Mouse (Mus musculus) erythroblast, embryonic 14.5 days (primary cell): ENCODE results near the gene Pfkfb2. TPM values are rescaled to one million over a fixed set of nuclear protein-coding genes. Genes with fewer than 3 reads are reported as not detected.

Source experiments
- H3K27me3 ChIP-seq: 2 replicates; pipeline ENCODE4 v1.6.1; 2012; ENCODE audit warnings: inconsistent platforms; ENCODE audit not compliant: control insufficient read depth
- H3K36me3 ChIP-seq: 2 replicates; pipeline ENCODE4 v1.6.1; 2012; ENCODE audit warnings: mild to moderate bottlenecking, inconsistent platforms; ENCODE audit not compliant: control insufficient read depth
- H3K4me1 ChIP-seq: 2 replicates; pipeline ENCODE4 v1.6.1; 2012; ENCODE audit warnings: inconsistent platforms; ENCODE audit not compliant: control insufficient read depth
- H3K4me3 ChIP-seq: replicated peaks from 2 replicates; pipeline ENCODE3; 2012; ENCODE audit warnings: moderate library complexity, mild to moderate bottlenecking, inconsistent platforms
- H3K9me3 ChIP-seq: 2 replicates; pipeline ENCODE4 v1.6.1; 2012; ENCODE audit warnings: low read length, inconsistent platforms, mixed read lengths; ENCODE audit not compliant: control insufficient read depth
- GATA1 ChIP-seq: IDR thresholded peaks from 2 replicates; pipeline ENCODE4 v1.6.1; 2012; ENCODE audit warnings: low read length, inconsistent platforms, mixed read lengths
- TAL1 ChIP-seq: IDR thresholded peaks from 3 replicates; pipeline ENCODE4 v1.6.1; 2012; ENCODE audit warnings: low read length, inconsistent platforms, mixed read lengths
- polyA plus RNA-seq: library from polyadenylated mRNA; stranded (reverse); fragments of >175 nt; gene quantifications from 2 replicates; pipeline ENCODE4 v1.2.3, GENCODE M21; 2012

The Pfkfb2 gene
- polyA plus RNA-seq, 1 experiment: 0.32 TPM

- H3K9me3 ChIP-seq: no peaks in the 10 kb centered on the region
- H3K4me3 ChIP-seq: peak overlapping the region; percentile 74
- H3K27me3 ChIP-seq: no peaks in the 10 kb centered on the region
- H3K36me3 ChIP-seq: peaks cover 99% of the 10 kb centered on the region
- peaks cover 100% of the 10 kb centered on the region for H3K4me1 ChIP-seq
- TF ChIP-seq GATA1 (peak; percentile 99), TAL1 (peak; percentile 90)
These were observed 12.0 kb upstream of the Pfkfb2 start for GRCm38 (mm10) chr1:130740781-130741720.

DNA sequence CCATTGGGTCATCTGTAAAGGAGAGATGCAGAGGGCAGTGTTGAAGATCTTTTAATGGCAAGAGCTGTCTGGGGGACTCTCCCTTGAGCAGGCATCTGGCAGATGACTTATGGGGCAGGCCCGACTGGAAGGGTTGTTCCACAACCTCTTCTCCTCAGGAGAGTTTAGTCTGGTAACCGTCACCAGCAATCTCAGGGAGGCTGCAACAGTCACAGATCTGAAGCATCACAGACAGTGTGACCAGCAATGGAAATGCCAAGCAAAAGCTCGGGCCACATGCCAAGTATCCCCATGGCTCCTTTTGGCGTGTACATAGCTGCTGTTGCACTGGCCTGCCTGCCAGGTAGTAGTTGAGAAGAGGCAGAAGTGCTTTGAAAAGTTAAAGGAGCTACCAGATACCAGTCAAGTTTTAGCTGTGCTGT, 11.2 kb upstream of the Pfkfb2 start:
- TF ChIP-seq GATA1 (no peak), TAL1 (no peak)
- Histone ChIP-seq H3K4me3 (peak overlapping the region; percentile 74), H3K27me3 (no peaks in the 10 kb centered on the region), H3K36me3 (peaks cover 99% of the 10 kb centered on the region), H3K9me3 (no peaks in the 10 kb centered on the region), H3K4me1 (peaks cover 100% of the 10 kb centered on the region)

GRCm38 (mm10) chr1:130739636-130740035, 10.6 kb upstream of the Pfkfb2 start:
- Histone ChIP-seq H3K36me3 (peaks cover 99% of the 10 kb centered on the region), H3K4me1 (peaks cover 100% of the 10 kb centered on the region), H3K27me3 (no peaks in the 10 kb centered on the region), H3K4me3 (peak overlapping the region; percentile 74), H3K9me3 (no peaks in the 10 kb centered on the region)
- TF ChIP-seq TAL1 (no peak), GATA1 (no peak; the same call in 1 of the 2 replicates)

- Histone ChIP-seq H3K36me3 (peaks cover 99% of the 10 kb centered on the region), H3K4me3 (peak overlapping the region; percentile 37)
These were observed 9.6 kb upstream of the Pfkfb2 start for GRCm38 (mm10) chr1:130738551-130739106.

DNA sequence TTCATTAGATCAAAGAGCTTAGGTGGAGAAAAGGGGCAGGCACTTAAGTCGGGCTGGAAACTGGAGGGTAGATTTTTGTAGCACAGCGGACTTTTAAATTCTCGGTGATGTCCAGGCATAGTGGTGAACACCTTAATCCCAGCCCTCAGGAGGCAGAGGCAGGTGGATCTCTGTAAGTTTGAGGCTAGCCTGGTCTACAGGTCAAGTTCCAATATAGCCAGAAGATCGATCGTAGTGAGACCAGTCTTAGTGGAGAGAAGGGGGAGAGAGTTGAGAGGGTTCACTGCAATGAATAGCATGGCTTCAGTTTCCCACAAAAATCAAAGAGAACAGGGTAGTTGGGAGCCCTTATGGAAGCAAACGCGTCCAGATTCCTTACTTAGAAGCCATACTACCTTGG, 8.9 kb upstream of the Pfkfb2 start:
- Histone ChIP-seq H3K36me3 (peaks cover 97% of the 10 kb centered on the region), H3K9me3 (no peaks in the 10 kb centered on the region), H3K27me3 (no peaks in the 10 kb centered on the region), H3K4me1 (peaks cover 100% of the 10 kb centered on the region), H3K4me3 (peak overlapping the region; percentile 37)
- TF ChIP-seq GATA1: no peak
- no peak for TF ChIP-seq TAL1

More at GRCm38 (mm10) chr1:130738551-130739106, 9.6 kb upstream of the Pfkfb2 start:
- no peaks in the 10 kb centered on the region for H3K27me3 ChIP-seq
- no peaks in the 10 kb centered on the region for H3K9me3 ChIP-seq
- H3K4me1 ChIP-seq: peaks cover 100% of the 10 kb centered on the region
- TF ChIP-seq GATA1: no peak
- TF ChIP-seq TAL1: no peak

GRCm38 (mm10) chr1:130737411-130737881, 8.4 kb upstream of the Pfkfb2 start:
- TF ChIP-seq TAL1: no peak
- TF ChIP-seq GATA1: no peak
- peaks cover 92% of the 10 kb centered on the region for H3K36me3 ChIP-seq
- no peaks in the 10 kb centered on the region for H3K9me3 ChIP-seq
- peak overlapping the region; percentile 32 for H3K4me3 ChIP-seq
- no peaks in the 10 kb centered on the region for H3K27me3 ChIP-seq
- peaks cover 99% of the 10 kb centered on the region for H3K4me1 ChIP-seq

DNA sequence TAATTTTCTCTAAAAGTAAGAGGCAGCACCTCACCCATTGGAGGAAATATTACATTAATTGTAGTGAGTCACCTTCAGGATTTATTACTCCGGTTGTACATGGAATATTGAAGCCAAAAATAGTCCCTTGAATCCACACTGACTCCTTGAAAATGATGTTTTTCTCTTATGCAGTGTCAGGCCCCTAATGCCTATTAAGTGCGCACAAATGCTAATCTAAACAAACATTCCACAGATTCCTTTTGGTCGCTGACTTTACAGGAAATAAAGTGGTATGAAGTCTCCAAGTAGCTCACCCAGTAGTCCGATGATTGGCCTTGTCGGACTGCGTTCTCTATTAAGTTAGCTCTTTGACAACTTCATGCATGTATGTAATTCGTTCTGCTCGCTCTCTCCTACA, 5.8 kb upstream of the Pfkfb2 start:
- peak overlapping the region; percentile 70 for H3K4me3 ChIP-seq
- TF ChIP-seq GATA1 (no peak), TAL1 (no peak)
- H3K27me3 ChIP-seq: no peaks in the 10 kb centered on the region
- H3K36me3 ChIP-seq: peaks cover 73% of the 10 kb centered on the region
- no peaks in the 10 kb centered on the region for H3K9me3 ChIP-seq
- peaks cover 98% of the 10 kb centered on the region for H3K4me1 ChIP-seq

DNA sequence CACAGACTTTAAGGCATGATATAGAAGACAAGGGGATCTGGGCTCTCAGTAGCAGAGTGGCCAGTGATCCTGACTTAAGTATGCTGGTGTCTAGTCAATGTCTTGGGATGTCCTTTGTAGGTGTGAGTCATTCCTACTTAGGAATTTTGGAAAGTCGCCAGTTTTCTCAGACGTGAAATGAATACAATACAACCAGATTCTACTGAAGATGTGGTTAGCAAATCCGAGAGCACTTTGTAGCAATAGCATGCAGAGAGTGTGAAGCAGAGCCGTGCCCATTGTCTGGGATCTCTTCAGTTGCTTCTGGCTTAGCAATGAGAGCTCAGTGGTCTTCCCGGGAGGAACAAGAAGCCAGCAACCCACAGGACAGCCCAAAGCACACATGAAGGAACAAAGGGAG, 5.4 kb upstream of the Pfkfb2 start:
- Histone ChIP-seq H3K9me3 (no peaks in the 10 kb centered on the region), H3K36me3 (peaks cover 74% of the 10 kb centered on the region), H3K4me3 (peak overlapping the region; percentile 70), H3K4me1 (peaks cover 98% of the 10 kb centered on the region), H3K27me3 (no peaks in the 10 kb centered on the region)
- TF ChIP-seq TAL1 (no peak), GATA1 (no peak)

DNA sequence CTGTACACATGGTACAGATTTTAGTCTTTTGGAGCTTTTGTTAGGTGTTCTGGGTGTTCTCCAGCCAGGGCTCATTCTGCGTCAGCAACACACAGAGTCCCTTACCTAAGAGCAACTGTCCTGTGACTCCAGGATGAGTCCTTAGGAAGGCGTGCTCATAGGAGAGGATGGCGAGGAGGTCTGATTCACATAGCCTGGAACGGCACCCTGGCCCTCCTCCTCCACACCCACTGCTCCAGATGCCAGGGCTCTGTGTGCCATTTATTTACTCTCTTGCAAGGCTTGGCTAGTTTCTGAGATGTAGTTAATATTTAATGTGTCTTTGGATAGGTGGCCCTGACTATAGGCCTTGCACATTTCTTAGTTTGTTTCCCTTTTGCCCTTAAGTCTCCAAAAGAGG, 4.6 kb upstream of the Pfkfb2 start:
- peak overlapping the region; percentile 70 for H3K4me3 ChIP-seq
- H3K36me3 ChIP-seq: peaks cover 69% of the 10 kb centered on the region
- H3K27me3 ChIP-seq: no peaks in the 10 kb centered on the region
- H3K4me1 ChIP-seq: peaks cover 93% of the 10 kb centered on the region
- H3K9me3 ChIP-seq: no peaks in the 10 kb centered on the region
- TF ChIP-seq TAL1: no peak
- no peak for TF ChIP-seq GATA1
